Mouse (Mus musculus) cerebellum, adult 2 months (tissue): ENCODE data around the gene Ddx41. TPM values are rescaled to one million over a fixed set of nuclear protein-coding genes. Genes with fewer than 3 reads are reported as not detected.

Experiments used
- DNase-seq, 2 experiments: peaks; one replicate each; pipeline ENCODE4 v3.0.0; 2021
- H3K27ac ChIP-seq: fragments of 200-500 bp; 2 replicates; pipeline ENCODE4 v1.5.1; 2012; ENCODE audit warnings: low read length, control low read depth, inconsistent platforms; ENCODE audit not compliant: insufficient read depth
- H3K27me3 ChIP-seq: fragments of 200-500 bp; 2 replicates; pipeline ENCODE4 v1.6.1; 2012; ENCODE audit warnings: inconsistent platforms, mild to moderate bottlenecking, low read length, moderate library complexity; ENCODE audit not compliant: control insufficient read depth, insufficient read depth
- H3K4me1 ChIP-seq: fragments of 200-500 bp; 2 replicates; pipeline ENCODE4 v1.6.1; 2011; ENCODE audit warnings: low read length; ENCODE audit not compliant: control insufficient read depth, insufficient read depth
- H3K4me3 ChIP-seq: fragments of 200-500 bp; replicated peaks from 2 replicates; pipeline ENCODE3; 2011; ENCODE audit warnings: mild to moderate bottlenecking, low read depth, low read length, control low read depth; ENCODE audit not compliant: insufficient read depth
- CTCF ChIP-seq: fragments of 200-500 bp; IDR thresholded peaks from 2 replicates; pipeline ENCODE4 v1.5.1; 2011; ENCODE audit warnings: low read depth, mild to moderate bottlenecking, control low read depth, low read length, moderate library complexity, borderline replicate concordance; ENCODE audit not compliant: insufficient read depth
- POLR2A ChIP-seq: fragments of 200-500 bp; IDR thresholded peaks from 2 replicates; pipeline ENCODE4 v1.6.1; 2011; ENCODE audit warnings: low read length, control low read depth, borderline replicate concordance; ENCODE audit not compliant: insufficient read depth
- WGBS: fragments of 180-500 bp; shearing (Covaris S2); methylation state at CpG from one replicate; pipeline ENCODE4 v1.1.7; 2018; 5-methylcytosine and 5-hydroxymethylcytosine counted together
- polyA plus RNA-seq: library from polyadenylated mRNA; depleted of rRNA; stranded (reverse); fragments of >200 nt; gene quantifications from 2 replicates; pipeline ENCODE4 v1.2.3, GENCODE M21; 2012

The Ddx41 gene
- polyA plus RNA-seq, 1 experiment = 66.3 TPM

GRCm38 (mm10) chr13:55522730-55523129, 13.7 kb downstream of the Ddx41 start:
- Histone ChIP-seq H3K27ac (no peak overlapping the region), H3K27me3 (no peaks in the 10 kb centered on the region), H3K4me3 (no peak overlapping the region), H3K4me1 (no peaks in the 10 kb centered on the region)
- 47% methylated on average over 8 of the region's 8 CpGs for WGBS
- no peak for DNase-seq
- TF ChIP-seq CTCF (no peak), POLR2A (no peak)

- no peak for TF ChIP-seq POLR2A
- no peak for TF ChIP-seq CTCF
- no peaks in the 10 kb centered on the region for H3K4me1 ChIP-seq
- 27% methylated on average over 4 of the region's 4 CpGs for WGBS
These were observed 16.9 kb downstream of the Ddx41 start for GRCm38 (mm10) chr13:55519606-55520005.

GRCm38 (mm10) chr13:55516955-55517354, 19.5 kb downstream of the Ddx41 start:
- peaks cover 5% of the 10 kb centered on the region for H3K4me1 ChIP-seq
- H3K27ac ChIP-seq = no peak overlapping the region
- under 1% methylated on average over 5 of the region's 5 CpGs for WGBS
- peak; percentile 80 to 90 for DNase-seq
- TF ChIP-seq POLR2A (no peak), CTCF (peak; percentile 95)
- no peak overlapping the region for H3K4me3 ChIP-seq
- H3K27me3 ChIP-seq = no peaks in the 10 kb centered on the region

More at GRCm38 (mm10) chr13:55519606-55520005, 16.9 kb downstream of the Ddx41 start:
- Histone ChIP-seq H3K4me3 (no peak overlapping the region), H3K27me3 (no peaks in the 10 kb centered on the region), H3K27ac (no peak overlapping the region)
- DNase-seq = no peak

- TF ChIP-seq POLR2A (no peak), CTCF (no peak)
- no peak for DNase-seq
- Histone ChIP-seq H3K4me3 (no peak overlapping the region), H3K27ac (no peak overlapping the region), H3K27me3 (no peaks in the 10 kb centered on the region), H3K4me1 (peaks cover 5% of the 10 kb centered on the region)
- 34% methylated on average over 9 of the region's 9 CpGs for WGBS
These were observed 22.6 kb downstream of the Ddx41 start for GRCm38 (mm10) chr13:55513828-55514227.

DNA sequence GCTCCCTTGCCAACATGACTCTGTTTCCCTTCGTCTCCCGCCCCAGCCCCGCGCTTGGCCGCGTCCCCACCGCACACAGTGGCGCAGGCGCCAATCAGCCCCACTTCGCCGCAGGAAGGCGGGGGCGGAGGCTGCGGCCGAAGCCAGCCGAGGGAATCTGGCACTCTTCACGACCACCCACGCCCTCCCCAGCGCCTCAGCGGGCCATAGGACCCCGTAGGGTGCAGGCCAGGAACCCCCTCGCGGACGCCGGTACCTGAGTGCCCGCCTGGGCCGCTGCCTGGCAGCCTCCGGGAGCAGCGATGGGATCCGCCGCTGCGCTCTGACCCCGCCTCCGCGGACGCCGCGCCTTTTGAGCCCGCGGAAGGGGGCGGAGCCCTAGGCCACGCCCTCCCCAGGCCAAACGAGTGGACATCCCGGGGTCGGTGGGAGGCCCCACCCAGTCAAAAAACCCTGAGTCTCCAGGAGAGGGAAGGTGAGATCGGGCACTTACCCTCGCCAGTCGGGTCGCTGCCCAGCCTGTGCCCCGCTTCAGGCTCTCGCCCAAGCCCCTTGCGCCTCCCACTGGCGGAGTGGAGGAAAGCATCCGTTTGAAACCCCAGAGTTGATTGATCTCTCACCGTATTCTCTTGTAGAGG, 23.2 kb downstream of the Ddx41 start, which contains the start of gene Pdlim7:
Gene Pdlim7 (minus strand): TSS at position 566 of the 638 bp plus-strand sequence.
- Histone ChIP-seq H3K27ac (peak within 1 kb of the TSS; percentile 70; the same call in 1 of the 2 replicates), H3K27me3 (no peaks in the 10 kb centered on the region), H3K4me3 (peak within 1 kb of the TSS; percentile 67), H3K4me1 (peaks cover 5% of the 10 kb centered on the region)
- TF ChIP-seq CTCF = peak; percentile 93
- TF ChIP-seq POLR2A = peak; percentile 86
- DNase-seq = peak; percentile 86 to 93
- WGBS = 1% methylated on average over 55 of the region's 55 CpGs

DNA sequence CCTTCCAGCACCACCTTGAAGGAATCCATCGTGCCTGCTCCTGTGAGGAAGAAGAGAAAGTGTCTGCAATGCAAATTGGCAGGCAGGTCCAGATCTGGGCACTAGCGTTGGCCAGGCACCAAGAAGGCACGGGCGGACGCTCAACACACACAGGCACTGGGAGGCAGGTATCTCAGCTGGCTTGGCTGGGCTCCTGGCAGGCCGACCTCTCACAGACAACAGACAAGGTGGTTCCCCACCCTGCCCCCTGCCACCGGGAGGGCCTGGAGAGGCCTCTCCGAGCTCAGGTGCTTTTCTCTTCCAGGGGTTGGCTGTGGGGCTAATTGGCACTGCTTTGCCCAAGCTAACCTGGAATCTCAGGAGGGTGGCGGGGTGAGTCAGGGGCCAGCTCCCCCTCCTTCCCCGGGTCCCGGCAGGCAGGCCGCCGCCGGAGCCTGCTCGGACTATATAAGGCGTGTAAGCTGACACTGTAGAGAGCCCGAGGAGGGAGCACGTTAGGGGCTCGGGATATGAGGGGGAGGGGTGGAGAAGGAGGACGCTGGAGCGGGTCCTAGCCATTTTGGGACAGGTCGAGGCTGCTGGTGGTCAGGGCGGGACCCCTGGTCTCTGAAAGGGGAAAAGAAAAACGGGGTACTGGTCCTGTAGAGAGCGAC, 24.0 kb downstream of the Ddx41 start:
- Histone ChIP-seq H3K4me1 (peaks cover 5% of the 10 kb centered on the region), H3K27me3 (no peaks in the 10 kb centered on the region), H3K27ac (no peak overlapping the region), H3K4me3 (peak overlapping the region; percentile 67)
- WGBS = under 1% methylated on average over 25 of the region's 25 CpGs
- TF ChIP-seq POLR2A (no peak), CTCF (no peak)
- DNase-seq = peak; percentile 67

GRCm38 (mm10) chr13:55511492-55511861, 25.0 kb downstream of the Ddx41 start:
- Histone ChIP-seq H3K4me1 (peaks cover 9% of the 10 kb centered on the region), H3K27me3 (no peaks in the 10 kb centered on the region), H3K27ac (no peak overlapping the region), H3K4me3 (no peak overlapping the region)
- TF ChIP-seq CTCF (no peak), POLR2A (no peak)
- 92% methylated on average over 5 of the region's 5 CpGs for WGBS
- DNase-seq = no peak
